Mouse (Mus musculus): ENCODE data around the gene Acr. TPM values are rescaled to one million over a fixed set of nuclear protein-coding genes. Genes with fewer than 3 reads are reported as not detected.

Acr gene
- polyA plus RNA-seq, 1 experiment from 2014 or later = not detected

Other genes starting within 250 kb of the Acr start
- 1.9 and 2.6 TPM in 2 replicates for gene Adm2, start 245.6 kb upstream of the Acr start, polyA plus RNA-seq (2015; fragmentation: Nextera tagmentation; extraction: Ambion mirVana)
- 8.6 and 8.9 TPM in 2 replicates for gene Miox, start 233.9 kb upstream of the Acr start, polyA plus RNA-seq (2015; fragmentation: Nextera tagmentation; extraction: Ambion mirVana)
- 29.2 and 34.4 TPM in 2 replicates for gene Lmf2, start 212.7 kb upstream of the Acr start, polyA plus RNA-seq (2015; fragmentation: Nextera tagmentation; extraction: Ambion mirVana)
- gene Ncaph2, start 212.6 kb upstream of the Acr start, polyA plus RNA-seq (2015; fragmentation: Nextera tagmentation; extraction: Ambion mirVana) = 100 and 103 TPM in 2 replicates
- gene Sco2, start 194.5 kb upstream of the Acr start, polyA plus RNA-seq (2015; fragmentation: Nextera tagmentation; extraction: Ambion mirVana) = 2.9 and 3.1 TPM in 2 replicates
- 0.32 and 0.39 TPM in 2 replicates for gene Tymp, start 191.3 kb upstream of the Acr start, polyA plus RNA-seq (2015; fragmentation: Nextera tagmentation; extraction: Ambion mirVana)
- 0.73 and 0.76 TPM in 2 replicates for gene Odf3b, start 189.0 kb upstream of the Acr start, polyA plus RNA-seq (2015; fragmentation: Nextera tagmentation; extraction: Ambion mirVana)
- gene Klhdc7b, start 183.4 kb upstream of the Acr start, polyA plus RNA-seq (2015; fragmentation: Nextera tagmentation; extraction: Ambion mirVana) = not detected in 2 replicates
- gene Syce3, start 157.8 kb upstream of the Acr start, polyA plus RNA-seq (2015; fragmentation: Nextera tagmentation; extraction: Ambion mirVana) = not detected in 2 replicates
- 3.7 and 4.5 TPM in 2 replicates for gene Cpt1b, start 142.5 kb upstream of the Acr start, polyA plus RNA-seq (2015; fragmentation: Nextera tagmentation; extraction: Ambion mirVana)
- 2.0 TPM in 2 replicates for gene C730034F03Rik, start 138.7 kb upstream of the Acr start, polyA plus RNA-seq (2015; fragmentation: Nextera tagmentation; extraction: Ambion mirVana)
- 0.14 and 0.19 TPM in 2 replicates for gene Gm44502, start 138.6 kb upstream of the Acr start, polyA plus RNA-seq (2015; fragmentation: Nextera tagmentation; extraction: Ambion mirVana)
- 25.8 and 27.5 TPM in 2 replicates for gene Chkb, start 138.4 kb upstream of the Acr start, polyA plus RNA-seq (2015; fragmentation: Nextera tagmentation; extraction: Ambion mirVana)
- 0.26 TPM in 1 of 2 replicates, not detected in the other for gene Mapk8ip2, start 114.4 kb upstream of the Acr start, polyA plus RNA-seq (2015; fragmentation: Nextera tagmentation; extraction: Ambion mirVana)
- 4.3 and 5.0 TPM in 2 replicates for gene Arsa, start 90.9 kb upstream of the Acr start, polyA plus RNA-seq (2015; fragmentation: Nextera tagmentation; extraction: Ambion mirVana)
- 0.20 and 0.33 TPM in 2 replicates for gene Shank3, start 68.7 kb upstream of the Acr start, polyA plus RNA-seq (2015; fragmentation: Nextera tagmentation; extraction: Ambion mirVana)
- 4.3 and 4.8 TPM in 2 replicates for gene Rabl2, start 23.6 kb downstream of the Acr start, polyA plus RNA-seq (2015; fragmentation: Nextera tagmentation; extraction: Ambion mirVana)